Mouse (Mus musculus) lung, postnatal 10 days (tissue): ENCODE results near the gene Cc2d1a.

ENCODE experiments used
- DNase-seq: peaks from one replicate; pipeline ENCODE4 v3.0.0; 2021

Gene Cc2d1a

DNA sequence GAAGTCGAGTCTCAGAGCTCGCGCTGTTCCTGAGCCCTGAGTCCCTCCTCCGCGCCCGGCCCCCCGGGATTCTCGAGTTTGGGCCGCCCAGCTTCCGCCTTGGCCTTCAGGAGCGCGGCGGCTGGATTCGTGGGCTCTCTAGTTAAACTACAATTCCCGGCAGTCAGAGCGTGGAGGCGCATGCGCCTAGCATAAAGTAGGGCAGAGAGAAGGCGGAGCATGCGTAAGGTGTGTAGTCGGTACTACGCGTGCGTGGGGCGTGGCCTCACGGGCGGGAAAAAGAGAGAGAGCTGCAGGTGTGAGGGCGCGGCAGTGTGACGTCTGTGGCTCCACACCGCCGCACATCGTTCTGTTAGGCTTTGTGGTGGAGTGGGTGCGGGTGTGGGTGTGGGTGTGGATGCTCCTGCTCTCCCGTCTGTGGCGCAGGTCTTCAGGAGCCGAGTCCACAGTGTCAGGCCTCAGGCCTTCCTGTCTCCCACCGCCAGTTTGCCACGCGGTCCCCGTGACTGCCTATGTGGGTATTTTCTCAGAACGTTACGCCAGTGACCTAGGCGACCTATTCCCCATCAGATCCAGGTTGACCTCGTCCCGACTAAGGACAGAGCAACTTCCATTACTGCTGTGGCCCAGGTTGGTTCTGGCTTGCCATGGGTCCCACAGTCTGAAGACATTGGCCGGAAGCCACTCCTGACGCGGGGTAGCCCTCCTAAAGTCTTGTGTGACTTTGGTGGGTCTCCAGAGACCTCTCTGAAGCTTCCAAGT is at the start of gene Cc2d1a, which contains the start of gene 4930432K21Rik:
Gene Cc2d1a, minus strand, starts transcription at position 168 of the 762 bp plus-strand sequence.
Gene 4930432K21Rik, plus strand, starts transcription at position 257 of the 762 bp plus-strand sequence.
- DNase-seq = peak; percentile 96

- DNase-seq = peak; percentile 97
Observed at GRCm38 (mm10) chr8:84197141-84197921, 49.6 kb upstream of the Cc2d1a start.

- DNase-seq = no peak
Observed at GRCm38 (mm10) chr8:84194224-84194743, 46.5 kb upstream of the Cc2d1a start.

DNA sequence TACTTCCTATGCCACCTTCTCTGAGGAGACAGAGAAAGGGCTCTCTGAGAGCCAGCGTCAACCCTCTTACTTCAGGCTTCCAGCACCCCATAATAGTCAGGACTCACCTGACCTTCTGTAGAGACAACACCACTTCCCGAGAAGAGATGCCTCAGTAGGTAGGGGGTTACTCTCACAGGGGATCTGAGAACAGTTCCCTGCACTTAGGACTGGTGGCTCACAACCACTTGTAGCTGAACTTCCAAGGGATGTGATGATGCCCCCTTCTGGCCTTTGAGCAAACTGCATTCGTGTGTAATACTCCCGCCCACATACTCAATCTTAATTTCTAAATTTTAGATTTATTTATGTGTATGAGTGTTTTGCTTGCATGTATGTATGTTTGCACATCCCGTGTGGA is 45.8 kb upstream of the Cc2d1a start:
- DNase-seq = peak; percentile 23

DNA sequence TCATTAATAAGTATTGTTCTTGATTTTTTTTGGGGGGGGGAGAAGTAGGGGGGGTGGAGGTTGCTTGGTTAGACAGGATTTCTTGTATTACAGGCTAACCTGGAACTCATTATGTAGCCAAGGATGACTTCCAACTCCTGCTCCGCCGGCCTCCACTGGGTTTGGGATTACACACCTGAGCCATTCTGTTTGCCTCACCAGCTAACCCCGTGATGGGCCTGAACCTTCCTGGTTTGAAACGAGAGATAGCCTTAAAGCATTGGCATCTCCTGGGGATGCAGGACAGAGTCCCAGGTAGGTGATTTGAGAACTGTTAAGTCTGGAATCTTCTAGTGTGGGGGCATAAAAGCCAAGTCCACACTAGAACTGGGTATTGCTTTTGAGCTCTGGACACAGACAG is 45.4 kb upstream of the Cc2d1a start:
- DNase-seq = no peak

- peak; percentile 92 for DNase-seq
Observed at GRCm38 (mm10) chr8:84192555-84192954, 44.8 kb upstream of the Cc2d1a start.

GRCm38 (mm10) chr8:84192023-84192422 is 44.3 kb upstream of the Cc2d1a start:
- peak; percentile 92 for DNase-seq

- DNase-seq = no peak
Observed at GRCm38 (mm10) chr8:84190191-84190867, 42.6 kb upstream of the Cc2d1a start.

- peak; percentile 87 for DNase-seq
Observed at GRCm38 (mm10) chr8:84189603-84190002, 41.9 kb upstream of the Cc2d1a start.

DNA sequence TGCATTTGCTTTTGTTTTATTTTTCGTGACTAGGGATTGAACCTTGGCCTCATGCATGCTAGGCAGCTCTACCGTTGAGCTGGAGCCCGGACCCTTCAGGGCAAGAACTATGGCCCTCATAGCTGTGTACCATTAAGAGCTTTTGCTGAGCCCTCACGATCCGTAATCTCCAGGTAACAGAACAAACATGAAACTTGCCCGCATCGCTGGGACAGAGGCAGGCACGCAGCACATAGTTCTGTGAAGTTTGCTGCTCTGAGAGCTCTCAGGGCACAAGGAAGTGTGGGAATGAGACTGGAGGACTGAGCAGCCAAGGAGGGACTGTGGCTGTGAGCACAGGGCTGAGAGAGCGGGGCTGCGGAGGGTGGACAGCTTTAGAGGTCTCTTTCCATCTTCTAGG is 40.9 kb upstream of the Cc2d1a start:
- no peak for DNase-seq

- peak; percentile 78 for DNase-seq
Observed at GRCm38 (mm10) chr8:84187065-84187755, 39.5 kb upstream of the Cc2d1a start.

GRCm38 (mm10) chr8:84186547-84186946 is 38.8 kb upstream of the Cc2d1a start:
- DNase-seq = peak; percentile 87

DNA sequence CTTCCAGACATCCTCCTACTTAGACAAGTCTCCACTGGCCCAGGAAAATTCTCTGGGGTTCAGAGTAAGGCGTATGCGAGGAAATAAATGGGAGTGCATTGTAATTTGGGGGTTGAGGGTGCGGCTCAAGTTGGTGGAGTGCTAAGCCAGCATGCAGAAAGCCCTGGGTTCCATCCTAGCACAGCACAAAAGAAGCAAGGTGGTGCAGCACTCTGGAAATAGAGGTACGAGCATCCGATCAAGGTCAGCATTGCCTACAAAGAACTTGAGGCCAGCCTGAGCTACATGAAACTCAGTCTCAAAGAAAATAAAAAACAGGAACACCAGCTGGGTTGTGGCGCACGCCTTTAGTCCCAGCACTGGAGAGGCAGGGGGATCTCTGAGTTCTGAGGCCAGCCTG is 37.4 kb upstream of the Cc2d1a start, which contains the start of gene Nanos3:
Gene Nanos3, minus strand, starts transcription at position 101 of the 400 bp plus-strand sequence.
- no peak for DNase-seq

GRCm38 (mm10) chr8:84184085-84185043 is 36.6 kb upstream of the Cc2d1a start:
- DNase-seq = no peak

GRCm38 (mm10) chr8:84183261-84184084 is 35.7 kb upstream of the Cc2d1a start:
- peak; percentile 49 for DNase-seq

GRCm38 (mm10) chr8:84182833-84183232 is 35.1 kb upstream of the Cc2d1a start:
- no peak for DNase-seq

DNA sequence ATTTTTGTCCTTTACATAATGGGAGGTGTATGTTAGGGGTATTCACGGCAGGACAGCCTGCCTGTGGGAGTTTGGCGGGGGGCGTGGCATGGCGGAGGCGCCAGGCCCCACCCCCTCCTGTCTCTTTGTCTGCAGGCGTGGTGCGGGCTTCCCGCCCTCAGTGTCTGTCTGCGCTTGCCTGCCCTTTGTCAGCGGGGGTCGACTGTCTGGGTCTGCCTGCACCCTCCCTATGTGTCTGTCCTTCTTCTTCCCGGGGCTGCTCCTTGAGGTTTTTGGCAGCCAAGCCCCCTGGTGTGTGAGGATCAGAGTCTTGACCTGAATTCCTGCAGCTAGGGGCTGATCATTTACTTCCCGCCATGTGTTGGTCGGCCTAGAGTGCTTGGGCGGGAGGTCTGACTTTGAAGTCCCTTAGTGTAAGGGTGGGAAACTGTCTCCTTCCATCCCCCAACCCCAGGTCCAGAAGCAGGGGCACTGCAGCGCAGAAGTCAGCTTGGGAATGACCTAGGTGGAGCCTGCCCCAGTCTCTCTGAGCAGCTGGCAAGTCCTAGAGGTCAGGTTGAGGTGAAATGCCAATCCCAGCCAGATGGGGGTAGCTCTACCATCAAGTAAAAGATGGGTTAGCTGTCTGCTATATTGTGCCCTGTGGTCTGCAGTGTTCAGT is 32.9 kb upstream of the Cc2d1a start:
- DNase-seq = peak; percentile 67

GRCm38 (mm10) chr8:84179946-84180345 is 32.2 kb upstream of the Cc2d1a start:
- no peak for DNase-seq

GRCm38 (mm10) chr8:84178592-84178991 is 30.9 kb upstream of the Cc2d1a start:
- no peak for DNase-seq

DNA sequence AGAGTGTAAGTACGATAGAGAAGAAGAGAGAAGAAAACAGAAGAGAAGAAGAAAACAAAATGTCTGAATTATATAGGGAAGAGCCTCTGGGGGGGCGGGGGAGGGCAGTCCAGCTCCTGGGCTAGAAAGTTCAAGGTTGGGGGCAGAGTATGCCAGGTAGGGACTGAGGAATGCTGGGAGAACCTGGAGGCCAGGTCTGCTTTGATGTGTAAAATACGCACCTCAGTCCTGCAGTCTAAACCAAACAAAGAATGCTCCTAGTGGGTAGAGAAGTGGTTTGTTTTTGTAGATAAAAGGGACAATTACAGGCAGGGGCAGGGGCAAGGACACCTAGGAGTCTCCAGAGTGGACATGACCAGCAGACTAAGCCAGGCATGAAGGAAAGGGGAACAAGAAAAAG is 29.7 kb upstream of the Cc2d1a start:
- DNase-seq = no peak
